Mouse (Mus musculus) thymus, adult 2 months (tissue): Measurements from ENCODE around the gene Alox12e.

Experiments
- CTCF ChIP-seq: fragments of 200-500 bp; IDR thresholded peaks from 2 replicates; pipeline ENCODE4 v1.5.1; 2012; ENCODE audit warnings: mild to moderate bottlenecking, control low read depth, low read length, moderate library complexity, borderline replicate concordance; ENCODE audit not compliant: control insufficient read depth, poor library complexity, insufficient read depth; ENCODE audit errors: extremely low read depth
- POLR2A ChIP-seq: fragments of 200-500 bp; IDR thresholded peaks from 2 replicates; pipeline ENCODE4 v1.6.1; 2012; ENCODE audit warnings: mild to moderate bottlenecking, low read length, control low read depth, moderate library complexity; ENCODE audit not compliant: control insufficient read depth, poor library complexity, insufficient read depth; ENCODE audit errors: extremely low read depth

DNA sequence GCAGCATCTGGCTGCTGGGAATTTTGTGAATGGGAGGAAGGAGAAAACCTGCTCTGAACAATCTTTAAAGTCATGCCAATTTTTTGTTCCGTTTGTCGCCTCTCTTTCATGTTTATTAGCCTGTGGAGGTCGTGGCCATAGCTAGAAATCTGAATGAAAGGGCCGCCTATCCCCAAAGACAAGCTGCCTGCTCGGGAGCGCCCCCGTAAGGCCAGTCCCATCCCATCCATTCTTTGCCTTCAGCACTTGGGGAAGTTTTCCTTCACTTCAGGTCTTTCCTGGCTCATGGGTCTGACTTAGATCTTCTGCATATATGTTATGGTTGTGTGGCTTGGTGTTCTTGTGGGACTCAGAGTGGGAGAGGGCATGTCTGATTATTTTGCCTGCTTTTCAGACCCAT, 17.1 kb upstream of the Alox12e start:
- TF ChIP-seq CTCF (no peak), POLR2A (no peak)
